Mouse (Mus musculus): Measurements from ENCODE around the gene Rasgef1c.

DNA sequence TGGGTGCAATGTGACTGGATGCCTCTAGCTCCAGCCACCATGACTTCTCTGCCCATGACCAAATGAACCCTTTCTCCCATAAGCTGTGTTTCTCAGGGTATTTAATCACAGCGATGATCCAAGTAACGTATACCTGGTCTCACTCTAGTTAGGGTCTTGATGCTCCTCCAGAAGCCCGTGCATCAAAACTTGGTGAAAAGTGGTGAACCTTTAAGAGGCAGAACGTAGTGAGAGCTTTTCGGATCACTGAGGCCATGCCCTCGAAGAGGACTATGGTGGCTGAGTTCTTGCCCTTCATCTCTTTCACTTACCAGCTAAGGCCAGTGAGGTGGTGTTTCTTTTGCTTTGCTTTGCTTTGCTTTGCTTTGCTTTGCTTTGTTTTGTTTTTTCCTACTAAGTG, 52.0 kb downstream of the Rasgef1c start:
- TF ChIP-seq POLR2A (IDR thresholded peaks at IDR 0.05; ENCODE audit: low read depth, low read length) (no peak), CTCF (IDR thresholded peaks at IDR 0.05; ENCODE audit: extremely low read depth, insufficient read length, insufficient replicate concordance, low read depth, low read length) (no peak)

Data from small intestine, adult 2 months (tissue).